Mouse (Mus musculus): ENCODE results near the gene Aars2. TPM values are rescaled to one million over a fixed set of nuclear protein-coding genes. Genes with fewer than 3 reads are reported as not detected.

The Aars2 gene
- polyA plus RNA-seq, 1 experiment from 2014 or later = 14.8 TPM

GRCm38 (mm10) chr17:45473667-45474066, 33.0 kb upstream of the Aars2 start:
- ATAC-seq (ENCODE audit: insufficient number of reproducible peaks, insufficient read depth, low FRiP score, low read depth) = no peak
- 73% methylated on average over 6 of the region's 6 CpGs for WGBS

GRCm38 (mm10) chr17:45474146-45474545, 32.5 kb upstream of the Aars2 start:
- H3K4me2 ChIP-seq (replicated peaks; ENCODE audit: low read depth, low read length) = peak overlapping the region; percentile 40
- 64% methylated on average over 8 of the region's 8 CpGs for WGBS
- no peaks in the 10 kb centered on the region for H3K4me1 ChIP-seq (ENCODE audit: control insufficient read depth, insufficient read depth, low read length)
- H3K9me3 ChIP-seq (ENCODE audit: control insufficient read depth, low read depth, low read length) = no peaks in the 10 kb centered on the region
- peak overlapping the region; percentile 21; the same call in 1 of the 2 replicates for H3K4me3 ChIP-seq (ENCODE audit: low read depth, low read length)
- H3K27ac ChIP-seq (ENCODE audit: low read length) = no peak overlapping the region
- ATAC-seq (ENCODE audit: insufficient number of reproducible peaks, insufficient read depth, low FRiP score, low read depth) = no peak
- H3K36me3 ChIP-seq (ENCODE audit: control insufficient read depth, insufficient read depth, low read length) = no peaks in the 10 kb centered on the region
- no peaks in the 10 kb centered on the region for H3K27me3 ChIP-seq (ENCODE audit: control insufficient read depth, insufficient read depth, low read length)
- H3K9ac ChIP-seq (replicated peaks; ENCODE audit: low read depth, low read length) = no peak overlapping the region

More at GRCm38 (mm10) chr17:45473667-45474066, 33.0 kb upstream of the Aars2 start:
- no peaks in the 10 kb centered on the region for H3K4me1 ChIP-seq (ENCODE audit: control insufficient read depth, insufficient read depth, low read length)
- no peaks in the 10 kb centered on the region for H3K9me3 ChIP-seq (ENCODE audit: control insufficient read depth, low read depth, low read length)
- H3K4me2 ChIP-seq (replicated peaks; ENCODE audit: low read depth, low read length) = no peak overlapping the region
- H3K9ac ChIP-seq (replicated peaks; ENCODE audit: low read depth, low read length) = no peak overlapping the region
- H3K36me3 ChIP-seq (ENCODE audit: control insufficient read depth, insufficient read depth, low read length) = no peaks in the 10 kb centered on the region
- no peak overlapping the region for H3K4me3 ChIP-seq (ENCODE audit: low read depth, low read length)
- H3K27me3 ChIP-seq (ENCODE audit: control insufficient read depth, insufficient read depth, low read length) = no peaks in the 10 kb centered on the region
- no peak overlapping the region for H3K27ac ChIP-seq (ENCODE audit: low read length)

- H3K4me3 ChIP-seq (ENCODE audit: low read depth, low read length) = peak within 1 kb of the TSS; percentile 21
- no peak within 1 kb of the TSS for H3K27ac ChIP-seq (ENCODE audit: low read length)
- H3K36me3 ChIP-seq (ENCODE audit: control insufficient read depth, insufficient read depth, low read length) = no peaks in the 10 kb centered on the region
- H3K9me3 ChIP-seq (ENCODE audit: control insufficient read depth, low read depth, low read length) = no peaks in the 10 kb centered on the region
- H3K9ac ChIP-seq (replicated peaks; ENCODE audit: low read depth, low read length) = no peak within 1 kb of the TSS
- H3K27me3 ChIP-seq (ENCODE audit: control insufficient read depth, insufficient read depth, low read length) = no peaks in the 10 kb centered on the region
- H3K4me2 ChIP-seq (replicated peaks; ENCODE audit: low read depth, low read length) = peak within 1 kb of the TSS; percentile 40
- peak; percentile 66; the same call in 1 of the 2 replicates for ATAC-seq (ENCODE audit: insufficient number of reproducible peaks, insufficient read depth, low FRiP score, low read depth)
- H3K4me1 ChIP-seq (ENCODE audit: control insufficient read depth, insufficient read depth, low read length) = no peaks in the 10 kb centered on the region
- 7% methylated on average over 30 of the region's 30 CpGs for WGBS
These were observed 31.8 kb upstream of the Aars2 start, which contains the start of gene Spats1 for GRCm38 (mm10) chr17:45474669-45475465. Gene Spats1, minus strand, starts transcription at chr17:45475415.

- no peak overlapping the region for H3K9ac ChIP-seq (replicated peaks; ENCODE audit: low read depth, low read length)
- no peaks in the 10 kb centered on the region for H3K27me3 ChIP-seq (ENCODE audit: control insufficient read depth, insufficient read depth, low read length)
- no peaks in the 10 kb centered on the region for H3K36me3 ChIP-seq (ENCODE audit: control insufficient read depth, insufficient read depth, low read length)
- H3K4me1 ChIP-seq (ENCODE audit: control insufficient read depth, insufficient read depth, low read length) = no peaks in the 10 kb centered on the region
- whole genome bisulfite sequencing = 13% methylated on average over 12 of the region's 12 CpGs
- no peak overlapping the region for H3K4me2 ChIP-seq (replicated peaks; ENCODE audit: low read depth, low read length)
- 0 out of 2 replicates have a peak, but pooled peaks have one; percentile 39 for ATAC-seq (ENCODE audit: insufficient number of reproducible peaks, insufficient read depth, low FRiP score, low read depth)
- no peak overlapping the region for H3K4me3 ChIP-seq (ENCODE audit: low read depth, low read length)
- no peaks in the 10 kb centered on the region for H3K9me3 ChIP-seq (ENCODE audit: control insufficient read depth, low read depth, low read length)
- no peak overlapping the region for H3K27ac ChIP-seq (ENCODE audit: low read length)
These were observed 28.3 kb upstream of the Aars2 start for GRCm38 (mm10) chr17:45478234-45478825.

- Histone ChIP-seq H3K9me3 (ENCODE audit: control insufficient read depth, low read depth, low read length) (no peaks in the 10 kb centered on the region), H3K36me3 (ENCODE audit: control insufficient read depth, insufficient read depth, low read length) (no peaks in the 10 kb centered on the region), H3K27ac (ENCODE audit: low read length) (no peak overlapping the region), H3K4me1 (ENCODE audit: control insufficient read depth, insufficient read depth, low read length) (no peaks in the 10 kb centered on the region), H3K9ac (replicated peaks; ENCODE audit: low read depth, low read length) (no peak overlapping the region), H3K4me2 (replicated peaks; ENCODE audit: low read depth, low read length) (no peak overlapping the region), H3K4me3 (ENCODE audit: low read depth, low read length) (no peak overlapping the region), H3K27me3 (ENCODE audit: control insufficient read depth, insufficient read depth, low read length) (no peaks in the 10 kb centered on the region)
- no peak for ATAC-seq (ENCODE audit: insufficient number of reproducible peaks, insufficient read depth, low FRiP score, low read depth)
- WGBS = 25% methylated on average over 2 of the region's 2 CpGs
These were observed 26.2 kb upstream of the Aars2 start for GRCm38 (mm10) chr17:45480429-45480828.

- Histone ChIP-seq H3K9ac (replicated peaks; ENCODE audit: low read depth, low read length) (no peak overlapping the region), H3K4me3 (ENCODE audit: low read depth, low read length) (no peak overlapping the region), H3K27ac (ENCODE audit: low read length) (no peak overlapping the region), H3K36me3 (ENCODE audit: control insufficient read depth, insufficient read depth, low read length) (no peaks in the 10 kb centered on the region), H3K27me3 (ENCODE audit: control insufficient read depth, insufficient read depth, low read length) (no peaks in the 10 kb centered on the region), H3K4me1 (ENCODE audit: control insufficient read depth, insufficient read depth, low read length) (no peaks in the 10 kb centered on the region), H3K9me3 (ENCODE audit: control insufficient read depth, low read depth, low read length) (no peaks in the 10 kb centered on the region), H3K4me2 (replicated peaks; ENCODE audit: low read depth, low read length) (no peak overlapping the region)
- WGBS = 83% methylated on average over 7 of the region's 7 CpGs
- ATAC-seq (ENCODE audit: insufficient number of reproducible peaks, insufficient read depth, low FRiP score, low read depth) = no peak
These were observed 21.1 kb upstream of the Aars2 start for GRCm38 (mm10) chr17:45485581-45485980.

- Histone ChIP-seq H3K27me3 (ENCODE audit: control insufficient read depth, insufficient read depth, low read length) (no peaks in the 10 kb centered on the region), H3K9me3 (ENCODE audit: control insufficient read depth, low read depth, low read length) (no peaks in the 10 kb centered on the region), H3K27ac (ENCODE audit: low read length) (no peak overlapping the region), H3K36me3 (ENCODE audit: control insufficient read depth, insufficient read depth, low read length) (no peaks in the 10 kb centered on the region), H3K9ac (replicated peaks; ENCODE audit: low read depth, low read length) (no peak overlapping the region), H3K4me1 (ENCODE audit: control insufficient read depth, insufficient read depth, low read length) (no peaks in the 10 kb centered on the region), H3K4me2 (replicated peaks; ENCODE audit: low read depth, low read length) (no peak overlapping the region), H3K4me3 (ENCODE audit: low read depth, low read length) (no peak overlapping the region)
- 13% methylated on average over 5 of the region's 5 CpGs for WGBS
- ATAC-seq (ENCODE audit: insufficient number of reproducible peaks, insufficient read depth, low FRiP score, low read depth) = no peak
These were observed 19.4 kb upstream of the Aars2 start for GRCm38 (mm10) chr17:45487216-45487615.

- no peak for ATAC-seq (ENCODE audit: insufficient number of reproducible peaks, insufficient read depth, low FRiP score, low read depth)
- H3K4me1 ChIP-seq (ENCODE audit: control insufficient read depth, insufficient read depth, low read length) = no peaks in the 10 kb centered on the region
- H3K4me2 ChIP-seq (replicated peaks; ENCODE audit: low read depth, low read length) = no peak overlapping the region
- H3K27me3 ChIP-seq (ENCODE audit: control insufficient read depth, insufficient read depth, low read length) = no peaks in the 10 kb centered on the region
- no peak overlapping the region for H3K4me3 ChIP-seq (ENCODE audit: low read depth, low read length)
- no peaks in the 10 kb centered on the region for H3K9me3 ChIP-seq (ENCODE audit: control insufficient read depth, low read depth, low read length)
- no peaks in the 10 kb centered on the region for H3K36me3 ChIP-seq (ENCODE audit: control insufficient read depth, insufficient read depth, low read length)
- H3K9ac ChIP-seq (replicated peaks; ENCODE audit: low read depth, low read length) = no peak overlapping the region
- WGBS = 85% methylated on average over 23 of the region's 23 CpGs
- H3K27ac ChIP-seq (ENCODE audit: low read length) = no peak overlapping the region
These were observed 18.1 kb upstream of the Aars2 start for GRCm38 (mm10) chr17:45488321-45489254.

All from stomach, embryonic 14.5 days (tissue).